Mouse (Mus musculus) large intestine, adult 2 months (tissue): ENCODE measurements around the gene E030018B13Rik. TPM values are rescaled to one million over a fixed set of nuclear protein-coding genes. Genes with fewer than 3 reads are reported as not detected.

Experiments
- DNase-seq: peaks from one replicate; pipeline ENCODE4 v3.0.0-alpha.2; 2012; ENCODE audit warnings: low read depth, low spot score
- WGBS: fragments of 180-500 bp; shearing (Covaris S2); methylation state at CpG from one replicate; pipeline ENCODE4 v1.1.7; 2018; 5-methylcytosine and 5-hydroxymethylcytosine counted together
- polyA plus RNA-seq: library from polyadenylated mRNA; depleted of rRNA; stranded (reverse); fragments of >200 nt; gene quantifications from 2 replicates; pipeline ENCODE4 v1.2.3, GENCODE M21; 2012

E030018B13Rik gene
- polyA plus RNA-seq, 1 experiment: not detected

DNA sequence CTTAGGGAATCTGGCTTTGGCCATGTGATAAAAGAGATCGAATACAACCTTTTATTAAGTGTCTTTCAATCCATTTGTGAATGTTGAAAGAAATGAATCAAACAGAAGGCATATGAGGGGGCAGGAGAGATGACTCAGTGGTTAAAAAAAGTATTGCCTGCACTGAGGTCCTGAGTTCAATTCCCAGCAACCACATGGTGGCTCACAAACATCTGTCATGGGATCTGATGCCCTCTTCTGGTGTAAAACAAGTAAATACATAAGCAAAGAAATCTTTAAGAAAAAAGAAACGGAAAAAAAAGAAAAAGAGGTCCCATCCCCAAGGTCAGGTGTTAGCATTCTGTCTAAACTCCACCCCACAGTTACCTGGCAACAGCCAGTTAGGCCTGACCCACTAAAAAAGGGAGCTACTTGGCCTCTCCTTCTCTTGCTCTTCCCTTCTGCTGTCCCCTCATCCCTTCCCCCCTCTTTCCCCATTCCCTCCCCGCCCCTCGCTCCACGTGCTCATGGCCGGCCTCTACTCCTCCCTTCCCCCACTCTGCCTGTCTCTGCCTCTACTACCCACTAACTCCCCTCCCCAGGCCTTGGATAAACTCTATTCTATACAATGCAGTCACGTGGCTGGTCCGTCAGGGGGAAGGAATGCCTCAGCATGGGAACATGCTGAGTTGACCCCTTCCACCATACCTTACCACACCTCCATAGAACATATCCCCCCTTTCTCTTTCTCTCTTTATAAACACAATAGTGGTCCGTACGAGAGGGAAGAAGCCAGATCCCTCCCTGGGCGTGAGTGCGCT, 3.5 kb upstream of the E030018B13Rik start:
- 63% methylated on average over 12 of the region's 12 CpGs for WGBS
- no peak for DNase-seq

DNA sequence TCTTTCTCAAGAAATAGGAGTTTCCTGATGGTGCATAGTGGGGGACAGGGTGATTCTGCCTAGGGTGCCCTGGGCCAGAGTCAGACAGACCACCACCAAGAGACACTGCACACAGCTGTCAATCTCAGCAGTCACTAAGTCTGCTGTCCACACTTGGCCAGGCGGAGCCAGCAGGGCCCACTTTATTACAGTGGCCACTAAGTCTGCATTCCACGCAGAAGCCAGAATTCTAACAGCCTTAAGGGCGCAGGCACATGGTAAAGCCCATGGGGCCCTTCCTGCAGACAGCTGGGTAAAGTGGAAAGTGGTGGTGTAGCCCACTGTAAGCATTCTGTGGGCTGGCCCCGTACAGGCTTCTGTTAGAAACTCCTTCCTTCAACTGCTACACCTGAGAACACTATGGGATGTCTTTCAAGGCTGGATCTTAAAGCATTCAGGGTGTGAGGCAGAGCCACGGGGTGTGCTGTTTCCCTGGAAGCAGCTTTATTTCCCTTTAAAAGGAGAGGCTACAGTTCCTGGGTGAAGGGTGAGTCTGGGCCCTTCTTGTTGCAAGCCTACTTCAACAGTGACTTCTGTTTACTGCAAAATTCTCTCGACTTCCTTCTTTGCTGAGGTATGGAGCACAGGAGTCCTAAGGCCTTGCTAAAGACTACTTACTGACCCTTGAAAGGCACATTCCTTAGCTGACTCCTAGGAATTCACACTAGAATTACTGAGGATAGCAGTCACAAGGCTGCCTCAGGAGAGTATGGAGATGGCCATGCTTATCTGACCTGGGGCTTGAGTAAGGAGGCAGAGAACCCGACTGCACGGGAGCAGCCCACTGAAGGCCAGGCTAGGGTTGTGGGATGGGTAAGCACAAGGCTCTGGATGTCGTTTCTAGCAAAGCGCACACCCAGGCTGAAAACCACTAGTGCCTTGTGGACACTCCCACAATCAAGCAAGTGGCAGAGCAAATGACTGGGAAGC, 2.6 kb upstream of the E030018B13Rik start:
- WGBS: 17% methylated on average over 10 of the region's 10 CpGs
- DNase-seq: no peak

DNA sequence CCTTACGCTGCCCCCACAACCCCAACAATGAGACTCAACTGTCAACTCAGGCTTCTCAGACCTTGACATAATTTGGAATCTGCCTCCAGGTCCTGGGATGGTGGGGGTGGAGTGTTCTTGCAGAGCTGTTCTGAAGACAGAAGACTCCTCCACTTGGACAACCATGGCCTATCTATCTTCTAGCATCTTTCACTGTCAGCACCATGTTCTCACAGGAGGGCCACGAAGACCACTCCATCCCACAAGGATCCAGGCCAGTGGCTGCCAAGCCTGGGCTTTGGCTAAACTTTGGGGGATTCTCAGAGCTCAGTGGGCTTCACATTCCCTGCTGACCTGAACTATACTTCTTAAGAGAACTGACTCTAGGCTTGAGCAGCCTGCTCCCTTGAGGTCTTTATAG, 1.8 kb upstream of the E030018B13Rik start:
- no peak for DNase-seq
- 96% methylated on average over 2 of the region's 2 CpGs for WGBS

DNA sequence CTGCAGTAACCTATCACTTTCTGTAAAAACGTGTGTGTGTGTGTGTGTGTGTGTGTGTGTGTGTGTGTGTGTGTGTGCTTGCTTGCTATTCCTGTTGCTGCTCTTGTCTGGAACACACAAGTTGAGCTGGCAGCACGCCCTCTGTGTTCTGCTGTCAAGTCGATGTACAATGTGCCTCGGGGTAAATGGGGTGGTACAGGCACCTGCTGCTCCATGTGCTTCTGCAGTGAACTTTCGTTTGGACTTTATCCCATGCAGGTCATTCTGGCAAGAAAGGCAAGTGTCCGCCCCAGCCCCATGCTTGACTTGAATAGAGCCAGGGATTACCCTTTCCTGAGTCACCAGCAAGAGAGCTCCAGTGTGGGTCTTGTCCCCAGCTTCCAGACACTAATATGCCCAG, 1.0 kb downstream of the E030018B13Rik start:
- WGBS: 10% methylated on average over 6 of the region's 6 CpGs
- no peak for DNase-seq

DNA sequence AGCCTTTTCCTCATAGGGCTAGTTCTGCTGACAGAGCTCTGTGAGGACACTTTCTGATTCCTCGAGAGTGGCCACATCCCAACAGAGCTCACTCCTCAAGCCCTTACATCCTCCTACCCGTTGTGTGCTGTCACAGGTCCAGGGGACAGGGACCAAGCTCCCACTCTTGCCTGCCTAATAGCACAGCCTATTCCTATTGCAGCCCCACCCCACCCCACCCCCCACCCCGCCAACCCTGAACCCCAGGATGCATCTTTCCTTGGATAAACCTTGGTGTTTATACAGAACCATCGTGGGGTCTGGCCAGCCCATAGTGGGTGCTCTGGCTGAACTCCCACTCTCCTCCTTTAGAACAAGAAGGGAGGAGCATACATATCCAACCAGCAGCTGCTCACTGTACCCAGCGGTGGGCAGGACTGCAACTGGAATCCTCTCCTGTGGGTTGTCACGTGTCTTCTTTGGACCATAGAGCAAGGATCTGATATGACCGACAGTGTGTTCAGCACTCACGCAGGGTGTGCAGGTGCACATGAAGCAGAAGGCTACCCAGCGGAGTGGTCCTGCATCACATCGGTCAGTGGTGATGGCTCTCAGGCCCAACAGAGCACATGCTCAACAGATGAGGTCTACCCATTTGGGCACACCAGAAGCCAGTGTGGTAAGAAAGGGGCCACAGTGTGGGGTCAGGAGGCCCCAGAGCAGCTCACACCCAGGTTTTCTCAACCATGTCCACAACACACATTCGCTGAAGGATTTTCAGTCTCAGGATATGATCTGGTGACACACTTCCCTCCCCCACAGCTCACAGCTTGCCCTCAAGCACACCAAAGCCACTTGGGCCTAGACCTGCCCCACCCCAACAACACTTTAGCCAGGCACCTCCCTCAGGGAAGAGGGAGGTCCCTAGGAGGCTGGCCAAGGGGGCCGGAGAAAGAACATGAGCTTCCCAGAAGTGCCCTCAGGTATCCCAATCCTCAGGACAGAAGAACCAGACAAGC, 2.4 kb downstream of the E030018B13Rik start:
- no peak for DNase-seq
- WGBS: 61% methylated on average over 12 of the region's 12 CpGs

DNA sequence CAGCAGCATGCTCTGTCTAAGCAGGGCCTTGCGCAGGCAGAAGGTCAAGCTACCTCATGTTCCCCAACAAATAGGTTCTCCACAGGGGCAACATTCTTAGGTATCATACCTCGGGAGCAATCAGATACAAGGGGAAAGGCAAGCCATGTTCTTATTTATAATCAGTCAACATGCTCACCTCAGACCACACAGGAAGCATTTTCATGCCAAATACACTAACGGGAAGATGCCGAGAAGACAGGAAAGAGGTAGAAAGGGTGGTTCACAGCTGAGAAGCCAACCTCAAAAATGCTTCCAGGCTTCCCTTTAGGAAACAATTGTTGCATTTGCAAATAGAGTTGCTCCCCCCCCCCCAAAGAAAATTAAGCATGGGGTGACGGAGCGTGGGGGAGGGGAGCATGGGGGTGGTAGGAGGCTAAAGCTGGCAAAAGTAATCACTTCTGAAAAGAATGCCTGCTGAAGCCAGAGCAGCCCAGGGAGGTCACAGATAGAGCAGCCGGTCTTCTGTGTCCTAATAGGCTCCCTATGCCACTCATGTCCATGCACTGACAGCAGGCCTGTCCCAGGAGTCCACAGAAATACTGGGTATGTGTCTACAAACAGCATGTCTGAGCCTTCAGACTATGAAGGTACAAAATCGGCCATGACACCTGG, 5.4 kb downstream of the E030018B13Rik start:
- no peak for DNase-seq
- 67% methylated on average over 8 of the region's 8 CpGs for WGBS

DNA sequence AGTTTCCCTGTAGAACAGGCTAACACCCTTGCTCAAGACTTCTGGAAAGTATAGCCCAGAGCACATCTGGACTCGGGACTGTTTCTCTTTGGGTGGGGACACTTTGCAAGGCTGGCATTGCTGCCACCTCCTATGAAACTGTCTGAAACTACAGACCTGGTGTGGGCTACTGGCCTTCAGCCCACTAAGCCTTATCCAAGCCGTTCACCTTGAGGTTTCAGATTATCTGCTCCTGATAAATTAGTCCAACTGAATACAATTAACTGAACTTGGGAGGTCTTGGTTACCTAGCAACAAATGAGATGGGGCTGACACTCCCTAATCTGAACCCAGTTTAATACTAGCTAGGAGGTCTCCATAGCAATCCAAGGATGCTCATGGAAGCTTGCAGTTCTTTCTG, 5.9 kb downstream of the E030018B13Rik start:
- 60% methylated on average over 2 of the region's 2 CpGs for WGBS

DNA sequence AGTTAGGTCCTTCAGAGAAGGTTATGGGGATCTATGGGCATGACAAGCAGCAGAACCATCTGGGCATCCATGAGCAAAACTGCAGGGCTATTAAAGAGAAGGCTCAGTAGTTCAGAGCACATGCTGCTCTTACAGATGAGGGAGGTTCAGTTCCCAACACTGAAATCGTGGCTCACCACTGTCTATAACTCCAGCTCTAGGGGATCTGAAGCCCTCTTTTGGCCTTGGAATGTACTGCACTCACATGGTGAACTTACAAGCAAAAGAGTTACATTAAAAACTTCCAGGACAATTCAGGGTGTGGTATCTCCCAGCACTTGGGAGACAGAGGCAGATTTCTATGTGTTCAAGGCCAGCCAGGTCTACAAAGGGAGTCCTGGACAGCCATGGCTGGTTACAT, 6.3 kb downstream of the E030018B13Rik start:
- WGBS: 90% methylated on average over 1 of the region's 1 CpGs
- no peak for DNase-seq

More for the DNA sequence above, 5.9 kb downstream of the E030018B13Rik start:
- DNase-seq: no peak

DNA sequence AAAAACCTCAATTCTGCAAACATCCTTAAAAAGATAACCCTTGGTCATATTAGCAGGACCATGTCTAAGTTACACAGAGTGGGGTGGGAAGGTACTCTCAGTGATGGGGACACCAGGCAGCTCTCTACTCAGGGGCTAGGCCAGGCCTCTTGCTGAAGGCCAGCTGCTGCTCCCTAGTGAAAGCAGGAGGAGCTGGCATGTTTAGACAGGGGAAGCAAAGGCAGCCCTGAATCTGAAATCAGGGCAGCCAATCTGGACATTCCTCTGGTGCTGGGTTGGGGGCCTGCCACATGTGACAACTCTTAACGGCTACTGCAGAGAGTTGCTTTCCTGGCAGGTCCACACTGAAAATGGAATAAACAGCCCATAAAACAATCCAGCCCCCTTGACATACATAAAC, 7.5 kb downstream of the E030018B13Rik start:
- no peak for DNase-seq
- WGBS: 19% methylated on average over 1 of the region's 1 CpGs

DNA sequence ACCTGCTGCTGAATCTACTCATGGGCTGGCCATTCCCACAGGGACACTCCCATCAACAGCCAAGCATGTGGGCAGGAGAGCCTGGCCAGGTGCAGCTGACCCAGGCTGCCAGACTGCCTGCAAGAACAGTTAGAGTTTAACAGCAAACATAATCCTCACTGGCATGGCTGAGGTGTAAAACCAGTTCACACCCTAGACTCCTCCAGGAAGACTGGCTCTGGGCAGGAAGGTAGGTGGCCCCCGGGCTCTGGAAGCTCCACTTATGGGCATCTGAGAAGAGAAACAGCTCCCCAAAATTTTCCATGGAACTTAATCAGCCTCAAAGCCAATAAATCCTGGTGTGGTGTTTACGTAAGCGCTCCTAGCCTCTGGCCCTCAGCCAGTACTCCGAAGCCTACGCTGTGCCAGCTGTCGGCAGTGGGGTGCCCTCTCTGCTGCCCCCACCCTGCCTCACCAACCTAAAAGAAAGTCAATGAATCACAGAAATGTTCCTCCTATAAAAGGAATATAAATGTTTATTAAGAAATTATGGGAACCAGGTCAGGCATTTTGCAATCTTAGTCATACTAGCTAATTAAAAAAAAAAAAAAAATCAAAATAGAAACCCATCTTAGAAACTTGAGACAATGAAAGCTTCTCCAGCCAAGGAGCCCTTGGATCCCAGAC, 8.2 kb downstream of the E030018B13Rik start:
- 9% methylated on average over 6 of the region's 6 CpGs for WGBS
- DNase-seq: no peak

DNA sequence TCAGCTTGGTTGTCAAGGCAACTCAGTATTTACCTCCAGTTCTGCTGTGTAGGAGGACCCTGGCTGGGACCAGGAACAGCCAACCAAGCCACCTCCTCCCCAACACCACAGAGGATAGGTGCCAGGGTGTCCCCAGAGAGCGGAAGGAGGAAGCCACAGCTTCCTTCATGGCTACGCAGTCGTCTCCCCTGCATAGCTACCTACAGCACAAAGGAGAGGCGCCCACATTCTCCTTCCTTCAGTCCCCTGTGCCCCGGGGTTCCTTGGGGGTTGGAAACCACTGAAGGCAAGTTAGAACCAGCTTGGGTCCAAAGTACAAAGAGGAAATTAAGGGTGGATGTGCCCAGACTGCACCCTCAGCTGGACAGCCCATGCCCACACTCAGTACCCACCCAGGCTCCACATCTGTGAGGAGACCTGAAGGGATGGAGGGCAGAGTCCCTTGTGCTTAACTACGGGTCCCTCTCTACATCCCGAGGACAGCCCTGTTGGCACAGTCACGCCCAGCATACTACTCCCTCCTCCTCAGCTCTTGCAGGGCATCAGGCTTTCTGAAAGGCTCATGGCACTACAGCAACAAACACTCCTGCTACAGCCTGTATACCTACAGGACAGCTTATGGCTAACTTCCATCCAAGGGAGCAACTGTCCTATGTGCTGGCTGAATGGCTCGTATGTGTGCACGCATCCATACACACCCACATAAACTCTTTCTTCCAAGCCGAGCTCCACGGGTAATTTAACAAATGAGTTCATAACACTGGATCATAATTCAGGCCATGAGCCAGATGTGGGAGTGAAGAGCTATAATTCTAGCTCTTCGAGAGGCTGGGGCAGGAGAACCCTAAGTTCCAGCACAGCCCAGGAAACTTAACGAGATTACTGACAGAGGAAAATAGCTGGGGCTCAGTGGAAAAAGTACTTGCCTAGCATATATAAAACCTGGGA, 9.0 kb downstream of the E030018B13Rik start:
- 4% methylated on average over 14 of the region's 14 CpGs for WGBS
- no peak for DNase-seq

DNA sequence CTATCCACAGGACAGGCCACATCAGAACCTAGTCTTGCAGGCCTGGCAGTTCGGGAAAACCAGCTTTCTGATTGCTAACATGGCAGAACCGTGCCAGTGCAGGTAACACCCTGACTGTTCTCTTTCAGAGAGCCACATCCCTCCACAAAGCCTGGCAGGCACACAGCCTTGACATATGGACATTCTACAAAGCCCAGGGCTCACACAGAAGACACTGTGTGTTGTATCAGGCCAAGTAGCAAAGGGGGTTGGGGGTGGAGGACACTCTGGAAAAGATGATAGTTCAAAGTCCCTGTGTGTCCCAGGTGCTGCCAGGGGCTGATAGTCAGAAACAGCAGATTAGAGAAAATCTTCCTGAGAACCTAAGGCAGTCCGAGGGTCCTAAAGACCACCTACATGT, 9.8 kb downstream of the E030018B13Rik start:
- 38% methylated on average over 3 of the region's 3 CpGs for WGBS
- no peak for DNase-seq

DNA sequence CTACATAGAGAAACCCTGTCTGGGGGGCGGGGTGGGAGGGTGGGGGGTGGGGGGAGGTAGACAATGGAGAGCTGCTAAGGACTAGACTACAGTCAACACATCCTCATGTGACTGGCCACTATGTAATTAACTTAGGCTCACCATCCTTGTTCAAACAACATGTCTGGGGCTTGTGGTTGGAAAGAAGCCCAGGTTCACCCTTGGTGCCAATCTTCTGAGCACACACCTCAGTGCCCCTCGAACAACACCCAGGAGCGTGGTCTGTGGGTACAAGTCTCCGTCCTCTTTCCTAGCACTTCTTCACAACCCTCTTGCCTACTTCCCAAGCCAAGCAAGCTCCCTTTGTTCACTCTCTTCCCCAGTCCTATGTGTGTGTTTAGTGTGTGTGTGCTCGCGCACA, 10.5 kb downstream of the E030018B13Rik start:
- WGBS: 59% methylated on average over 6 of the region's 6 CpGs
- no peak for DNase-seq

DNA sequence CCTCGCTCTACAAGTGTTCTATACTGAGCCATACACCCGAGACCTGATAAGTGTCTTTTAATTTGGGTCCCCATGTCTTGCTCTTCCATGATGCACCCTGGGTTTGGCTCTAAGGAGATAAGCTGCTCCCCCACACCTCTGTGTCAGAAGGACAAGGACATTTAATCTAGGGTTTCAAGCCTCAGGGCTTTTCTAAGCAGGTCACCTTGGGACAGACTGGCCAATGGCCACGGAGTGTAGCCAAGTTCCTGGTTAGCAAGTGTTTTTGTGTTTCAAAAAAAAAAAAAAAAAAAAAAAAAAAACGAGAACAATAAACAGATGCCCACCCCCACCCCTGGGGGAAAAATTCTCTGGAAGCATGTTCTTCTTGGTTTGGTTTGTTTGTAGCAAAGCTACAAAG, 12.4 kb downstream of the E030018B13Rik start:
- WGBS: 71% methylated on average over 4 of the region's 4 CpGs
- DNase-seq: no peak

DNA sequence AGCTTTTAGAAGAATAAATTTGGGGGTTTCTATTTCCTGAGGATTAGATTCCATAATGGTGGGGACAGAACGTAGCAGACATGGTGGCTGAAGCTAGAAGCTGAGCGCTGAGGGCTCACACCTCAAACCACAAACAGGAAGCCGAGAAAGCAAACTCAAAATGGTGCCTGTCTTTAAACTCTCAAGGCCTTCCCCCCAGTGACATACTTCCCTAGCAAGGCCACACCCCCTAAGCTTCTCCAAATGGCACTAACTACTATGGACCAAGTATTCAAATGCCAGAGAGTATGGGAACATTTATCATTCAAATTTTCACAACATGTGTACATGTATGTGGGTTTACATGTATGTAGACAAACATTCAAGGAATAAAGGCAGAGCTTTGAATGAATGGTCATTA, 13.5 kb downstream of the E030018B13Rik start:
- WGBS: 93% methylated on average over 3 of the region's 3 CpGs
- no peak for DNase-seq

DNA sequence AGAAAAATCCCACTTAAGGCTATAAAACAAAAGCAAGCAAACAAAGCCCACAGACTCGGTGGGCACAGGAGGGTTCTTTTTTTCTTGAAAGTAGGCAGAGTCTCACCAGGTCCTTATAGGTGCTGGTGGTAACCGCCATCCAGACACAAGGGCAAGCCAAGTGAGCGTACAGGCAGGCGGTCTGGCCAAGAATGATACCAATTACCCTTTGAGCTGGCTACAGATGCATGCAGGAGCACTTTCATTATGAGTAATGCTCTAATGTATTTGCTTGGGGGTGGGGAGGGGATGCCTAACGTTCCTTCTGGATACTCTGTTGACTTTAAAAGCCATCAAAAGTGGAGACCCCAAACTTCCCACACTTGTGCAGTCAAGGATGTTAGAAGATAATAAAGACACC, 14.1 kb downstream of the E030018B13Rik start:
- WGBS: 65% methylated on average over 5 of the region's 5 CpGs
- DNase-seq: no peak

DNA sequence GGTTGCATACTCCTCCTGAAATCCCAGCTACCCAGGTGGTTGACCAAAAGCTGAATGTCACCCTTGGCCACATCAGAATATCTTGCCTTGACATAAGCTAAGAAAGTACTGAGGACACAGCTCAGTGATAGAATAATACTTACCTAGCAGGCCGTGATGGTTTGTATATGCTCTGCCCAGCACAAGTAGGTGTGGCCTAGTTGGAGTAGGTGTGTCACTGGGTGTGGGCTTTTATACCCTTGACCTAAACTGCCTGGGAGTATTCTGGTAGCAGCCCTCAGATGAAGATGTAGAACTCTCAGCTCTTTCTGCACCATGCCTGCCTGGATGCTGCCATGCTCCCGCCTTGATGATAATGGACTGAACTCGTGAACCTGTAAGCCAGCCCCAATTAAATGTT, 15.8 kb downstream of the E030018B13Rik start:
- no peak for DNase-seq
- 38% methylated on average over 3 of the region's 3 CpGs for WGBS
